Mouse (Mus musculus): ENCODE data around the gene Slc38a3.

- no peak for TF ChIP-seq POLR2A (IDR thresholded peaks at IDR 0.05; ENCODE audit: insufficient read depth, low read depth, low read length)
- no peak for TF ChIP-seq CTCF (IDR thresholded peaks at IDR 0.05; ENCODE audit: insufficient read depth, low read depth, low read length)
These were observed 14.7 kb downstream of the Slc38a3 start for GRCm38 (mm10) chr9:107654585-107654984.
